Mouse (Mus musculus) testis, adult 2 months (tissue): ENCODE results near the gene Fam98a.

Source experiments
- CTCF ChIP-seq: fragments of 200-500 bp; IDR thresholded peaks from 2 replicates; pipeline ENCODE4 v1.5.1; 2012; ENCODE audit warnings: low read depth, mild to moderate bottlenecking, inconsistent platforms, low read length, moderate library complexity; ENCODE audit not compliant: control insufficient read depth, insufficient read depth, insufficient replicate concordance
- POLR2A ChIP-seq: fragments of 200-500 bp; IDR thresholded peaks from 2 replicates; pipeline ENCODE4 v1.6.1; 2012; ENCODE audit warnings: low read depth, mild to moderate bottlenecking, inconsistent platforms, low read length, moderate library complexity; ENCODE audit not compliant: control insufficient read depth

DNA sequence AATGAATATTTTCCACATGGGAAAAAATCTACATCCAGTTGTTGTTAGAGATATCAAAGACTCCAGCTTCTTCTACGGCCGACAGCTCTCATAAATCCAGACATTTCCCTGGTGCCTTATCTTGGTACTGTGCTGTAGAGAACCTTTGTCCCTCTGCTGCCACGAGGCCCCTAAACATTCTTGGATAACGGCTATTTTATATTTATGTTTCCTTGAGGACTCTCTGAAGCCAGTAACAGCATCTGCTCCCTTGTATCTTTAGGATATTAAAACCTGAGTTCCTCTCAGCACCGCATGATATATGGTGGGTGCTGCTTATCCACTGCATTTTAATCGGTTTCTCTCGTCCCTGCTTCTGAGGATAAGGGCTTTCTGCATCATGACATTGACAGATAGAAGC, 23.9 kb upstream of the Fam98a start:
- TF ChIP-seq POLR2A (no peak), CTCF (no peak)
